Mouse (Mus musculus): ENCODE data around the gene Tmem218. TPM values are rescaled to one million over a fixed set of nuclear protein-coding genes. Genes with fewer than 3 reads are reported as not detected.

Gene Tmem218
- total and polyA plus RNA-seq, 3 experiments: 3.4 to 4.7 TPM; not detected in 1

- H3K27me3 ChIP-seq (ENCODE audit: control insufficient read depth in 1 of 2, insufficient read depth in 2 of 2, low read length in 2 of 2): no peaks in the 10 kb centered on the region
- peaks cover 0 to 13% of the 10 kb centered on the region in 2 experiments; a peak in 2 of 4 replicates for H3K36me3 ChIP-seq (ENCODE audit: control insufficient read depth in 1 of 2, insufficient read depth in 2 of 2, low read length in 2 of 2)
- H3K9ac ChIP-seq (ENCODE audit: control insufficient read depth, low read depth, low read length, poor library complexity, severe bottlenecking): no peak overlapping the region
- H3K4me1 ChIP-seq (ENCODE audit: control insufficient read depth in 1 of 2, insufficient read depth in 2 of 2, low read length in 2 of 2): peaks cover 2 to 17% of the 10 kb centered on the region in 2 experiments
- no peaks in the 10 kb centered on the region for H3K9me3 ChIP-seq (replicated peaks; ENCODE audit: insufficient read depth, low read length)
- no peak overlapping the region for H3K27ac ChIP-seq (ENCODE audit: control insufficient read depth, low read depth, low read length)
- DNase-seq (ENCODE audit: low read depth, low spot score): peak; percentile 34
- H3K4me3 ChIP-seq (ENCODE audit: control insufficient read depth in 1 of 2, insufficient read depth in 1 of 2, low read depth in 2 of 2, low read length in 2 of 2): no peak overlapping the region
- TF ChIP-seq ZNF384 (IDR thresholded peaks at IDR 0.05; ENCODE audit: low read depth, low read length): no peak
- TF ChIP-seq RAD21 (IDR thresholded peaks at IDR 0.05; ENCODE audit: low read depth, low read length): no peak
- no peak for TF ChIP-seq ELF1 (IDR thresholded peaks at IDR 0.05; ENCODE audit: low read depth, low read length)
- no peak for TF ChIP-seq MEF2A (IDR thresholded peaks at IDR 0.05; ENCODE audit: extremely low read depth, insufficient replicate concordance, low read depth, low read length, poor library complexity, severe bottlenecking)
- no peak for TF ChIP-seq SMC3 (IDR thresholded peaks at IDR 0.05; ENCODE audit: low read depth, low read length)
- no peak for TF ChIP-seq HCFC1 (IDR thresholded peaks at IDR 0.05; ENCODE audit: low read depth, low read length)
- TF ChIP-seq MAFK (IDR thresholded peaks at IDR 0.05; ENCODE audit: borderline replicate concordance, low read depth, low read length): no peak
- no peak for TF ChIP-seq MAZ (IDR thresholded peaks at IDR 0.05; ENCODE audit: low read depth, low read length)
- no peak for TF ChIP-seq ETS1 (IDR thresholded peaks at IDR 0.05; ENCODE audit: low read depth, low read length)
- TF ChIP-seq JUND (IDR thresholded peaks at IDR 0.05; ENCODE audit: low read depth, low read length): no peak
- no peak for TF ChIP-seq GABPA (IDR thresholded peaks at IDR 0.05; ENCODE audit: low read depth, low read length)
- TF ChIP-seq GATA1 (IDR thresholded peaks at IDR 0.05; ENCODE audit: low read depth, low read length): no peak
- TF ChIP-seq POLR2AphosphoS2 (IDR thresholded peaks at IDR 0.05; ENCODE audit: low read length): no peak
- H3K79me2 ChIP-seq (ENCODE audit: control insufficient read depth, insufficient read depth, low read length, poor library complexity): no peaks in the 10 kb centered on the region
These were observed 22.6 kb downstream of the Tmem218 start for GRCm38 (mm10) chr9:37230486-37231195.

- Histone ChIP-seq H3K27ac (ENCODE audit: control insufficient read depth, low read depth, low read length) (no peak overlapping the region), H3K4me1 (ENCODE audit: control insufficient read depth in 1 of 2, insufficient read depth in 2 of 2, low read length in 2 of 2) (peaks cover 2 to 27% of the 10 kb centered on the region in 2 experiments), H3K36me3 (ENCODE audit: control insufficient read depth in 1 of 2, insufficient read depth in 2 of 2, low read length in 2 of 2) (peaks cover 0 to 16% of the 10 kb centered on the region in 2 experiments; a peak in 2 of 4 replicates), H3K79me2 (ENCODE audit: control insufficient read depth, insufficient read depth, low read length, poor library complexity) (no peaks in the 10 kb centered on the region), H3K4me3 (ENCODE audit: control insufficient read depth in 1 of 2, insufficient read depth in 1 of 2, low read depth in 2 of 2, low read length in 2 of 2) (no peak overlapping the region), H3K27me3 (ENCODE audit: control insufficient read depth in 1 of 2, insufficient read depth in 2 of 2, low read length in 2 of 2) (no peaks in the 10 kb centered on the region), H3K9me3 (replicated peaks; ENCODE audit: insufficient read depth, low read length) (no peaks in the 10 kb centered on the region), H3K9ac (ENCODE audit: control insufficient read depth, low read depth, low read length, poor library complexity, severe bottlenecking) (no peak overlapping the region)
- no peak for TF ChIP-seq CHD2 (IDR thresholded peaks at IDR 0.05; ENCODE audit: low read length)
- no peak for TF ChIP-seq POLR2A (IDR thresholded peaks at IDR 0.05; ENCODE audit: control insufficient read depth in 1 of 2, insufficient read depth in 1 of 2, low read depth in 1 of 2, low read length in 2 of 2, poor library complexity in 1 of 2)
- TF ChIP-seq USF1 (IDR thresholded peaks at IDR 0.05; ENCODE audit: low read depth, low read length): no peak
- no peak for TF ChIP-seq EP300 (IDR thresholded peaks at IDR 0.05; ENCODE audit: low read depth in 1 of 2, low read length in 2 of 2)
- TF ChIP-seq ZNF384 (IDR thresholded peaks at IDR 0.05; ENCODE audit: low read depth, low read length): no peak
- TF ChIP-seq UBTF (IDR thresholded peaks at IDR 0.05; ENCODE audit: borderline replicate concordance, insufficient read depth, low read depth, low read length): no peak
- no peak for DNase-seq (ENCODE audit: low read depth, low spot score)
These were observed 24.5 kb downstream of the Tmem218 start for GRCm38 (mm10) chr9:37232201-37233195.
